Mouse (Mus musculus): Measurements from ENCODE around the gene 4930404N11Rik. TPM values are rescaled to one million over a fixed set of nuclear protein-coding genes. Genes with fewer than 3 reads are reported as not detected.
A peak's percentile ranks its signal among the peaks of the same experiment; 100 is the strongest.

4930404N11Rik gene
- total RNA-seq, 2 experiments from 2014 or later = 1.00 to 1.3 TPM

DNA sequence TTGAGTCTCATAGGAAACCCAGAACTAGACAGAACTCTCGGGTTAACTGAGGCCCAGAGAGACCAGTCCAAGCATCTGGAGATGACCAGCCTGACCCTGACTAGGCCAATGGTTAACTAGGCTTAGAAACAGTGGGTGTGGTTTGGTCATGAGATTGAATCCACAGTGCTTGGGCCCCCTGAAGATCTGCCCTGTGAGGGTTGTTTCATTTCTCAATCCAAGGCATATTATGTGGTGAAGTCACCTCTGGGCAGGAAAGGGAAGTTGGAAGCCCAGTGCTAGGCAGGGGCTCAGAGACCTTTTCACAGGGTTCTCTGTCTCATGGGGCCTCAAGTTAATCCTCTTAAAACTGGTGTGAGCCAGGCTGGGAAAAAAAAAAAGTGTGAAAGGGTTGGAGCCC, 6.8 kb downstream of the 4930404N11Rik start:
- DNase-seq (ENCODE audit: extremely low spot score in 1 of 2, low spot score in 2 of 2) = no peak
- no peak for TF ChIP-seq CTCF (IDR thresholded peaks at IDR 0.05)
- intact Hi-C loops (cut with DNase I) = no loop called here
- Histone ChIP-seq H3K4me3 (peak overlapping the region; percentile 91), H3K27ac (no peak overlapping the region)

DNA sequence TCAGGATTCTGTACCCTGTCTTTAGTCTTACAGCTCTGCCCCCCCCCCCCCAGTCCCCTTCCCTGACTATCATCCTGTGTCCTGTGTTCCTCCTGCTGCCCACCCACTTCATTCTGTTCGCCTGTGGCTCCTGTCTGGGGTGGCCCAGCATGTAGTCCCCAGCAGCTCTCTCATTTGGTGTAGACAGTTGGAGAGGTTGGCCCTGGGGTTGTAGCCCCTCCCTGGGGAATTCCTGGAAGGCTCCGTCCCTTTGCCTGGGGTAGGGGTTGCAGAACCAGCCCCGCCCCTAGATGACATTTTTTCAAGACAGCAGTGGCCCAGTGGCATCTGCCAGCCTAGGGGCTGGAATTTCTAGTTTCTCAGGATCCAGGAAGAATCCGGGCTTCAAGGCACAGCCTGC, 7.4 kb downstream of the 4930404N11Rik start:
- no peak for TF ChIP-seq CTCF (IDR thresholded peaks at IDR 0.05)
- peak overlapping the region; percentile 91 for H3K4me3 ChIP-seq
- intact Hi-C loops (cut with DNase I) = no loop called here
- no peak overlapping the region for H3K27ac ChIP-seq
- DNase-seq (ENCODE audit: extremely low spot score in 1 of 2, low spot score in 2 of 2) = no peak

DNA sequence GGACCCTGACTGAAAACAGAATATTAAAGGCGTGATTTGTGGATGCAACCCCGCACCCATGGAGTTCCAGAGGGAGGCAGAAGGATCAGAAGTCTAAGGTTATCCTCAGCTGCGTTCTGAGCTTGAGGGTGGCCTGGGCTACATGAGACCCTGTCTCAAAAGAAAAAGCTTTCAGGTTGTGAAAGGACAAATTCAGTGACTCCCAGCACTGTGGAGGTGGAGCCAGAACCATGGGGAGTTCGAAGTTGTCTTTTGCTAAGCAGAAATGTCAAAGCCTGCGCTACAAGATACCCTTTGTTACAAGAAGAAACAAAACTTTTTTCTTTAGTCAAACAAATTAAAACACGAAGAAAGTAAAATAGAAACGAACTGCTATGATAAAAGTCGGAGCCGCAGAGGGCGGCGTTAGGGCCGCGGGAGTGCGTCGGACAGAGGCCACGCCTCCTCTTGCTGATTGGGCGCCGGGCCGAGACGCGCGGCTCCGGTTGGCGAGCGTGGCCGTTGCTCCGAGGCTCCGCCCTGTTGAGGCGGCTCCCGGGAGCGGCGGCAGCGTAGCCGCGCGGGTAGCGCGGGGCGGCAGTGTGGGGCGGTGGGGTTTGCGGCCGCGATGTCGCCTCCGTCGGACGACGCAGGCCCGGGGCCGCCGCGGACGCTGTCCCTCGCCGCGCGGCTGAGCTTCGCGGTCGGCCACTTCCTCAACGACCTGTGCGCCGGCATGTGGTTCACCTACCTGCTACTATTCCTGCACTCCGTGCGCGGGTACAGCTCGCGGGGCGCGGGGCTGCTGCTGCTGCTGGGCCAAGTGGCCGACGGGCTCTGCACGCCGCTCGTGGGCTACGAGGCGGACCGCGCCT, 8.4 kb downstream of the 4930404N11Rik start, which contains the start of gene Mfsd12:
TSS of gene Mfsd12 (plus strand) at position 501 of the 854 bp plus-strand sequence.
- intact Hi-C loops (cut with DNase I) = no loop called here
- peak; percentile 90 for DNase-seq (ENCODE audit: extremely low spot score in 1 of 2, low spot score in 2 of 2)
- Histone ChIP-seq H3K4me3 (peak within 1 kb of the TSS; percentile 91), H3K27ac (peak within 1 kb of the TSS; percentile 71)
- TF ChIP-seq CTCF (IDR thresholded peaks at IDR 0.05) = no peak

DNA sequence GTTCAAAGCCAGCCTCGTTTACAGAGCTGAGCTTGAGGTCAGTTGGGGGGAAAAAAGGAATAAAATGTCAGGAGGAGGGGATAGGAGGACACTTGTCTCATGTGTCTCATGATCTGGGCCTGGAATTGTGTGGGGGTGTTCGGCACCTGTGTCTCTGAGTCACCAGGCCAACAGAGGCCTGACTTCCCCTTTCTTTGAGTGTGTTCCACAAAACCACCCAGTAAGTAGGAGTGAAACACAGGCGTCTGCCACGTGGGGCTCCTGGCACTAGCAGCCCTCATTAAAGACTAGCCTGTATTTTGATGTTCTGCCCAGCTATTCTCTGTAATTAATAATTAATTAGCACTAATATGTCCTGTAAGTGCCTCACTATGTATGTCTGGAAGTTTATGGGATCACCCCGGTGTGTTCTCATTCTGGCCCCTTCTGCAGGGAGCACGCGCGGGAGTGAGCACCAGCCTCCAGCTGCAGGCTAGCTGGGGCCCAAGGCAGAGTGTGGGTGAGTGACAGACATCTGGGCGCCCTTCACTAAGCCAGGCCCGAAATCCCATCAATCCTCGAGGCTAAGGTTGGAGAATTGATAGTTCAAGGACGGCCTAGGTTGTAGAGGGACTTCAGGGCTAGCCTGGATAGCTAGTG, 9.1 kb downstream of the 4930404N11Rik start:
- no peak for DNase-seq (ENCODE audit: extremely low spot score in 1 of 2, low spot score in 2 of 2)
- intact Hi-C loops (cut with DNase I) = no loop called here
- no peak overlapping the region for H3K27ac ChIP-seq
- TF ChIP-seq CTCF (IDR thresholded peaks at IDR 0.05) = no peak
- H3K4me3 ChIP-seq = no peak overlapping the region

DNA sequence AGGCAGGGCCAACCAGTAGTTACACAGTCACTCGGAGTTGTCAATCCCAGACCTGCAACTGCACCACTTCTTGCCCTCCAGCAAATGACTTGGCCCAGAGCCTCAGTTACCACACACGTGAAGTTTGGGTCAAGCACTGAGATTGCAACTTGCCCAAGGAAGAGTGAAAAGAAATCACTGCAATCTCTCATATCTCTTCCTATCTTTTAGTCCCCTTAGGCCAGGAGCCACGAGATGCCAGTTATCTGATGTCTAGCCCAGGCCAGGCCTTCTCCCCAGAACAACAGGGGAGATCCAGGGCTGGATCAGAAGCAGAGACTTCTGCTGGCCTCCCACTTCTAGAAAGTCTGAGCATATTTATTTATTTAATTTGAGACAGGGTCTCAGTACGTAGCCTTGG, 10.1 kb downstream of the 4930404N11Rik start:
- no peak for TF ChIP-seq CTCF (IDR thresholded peaks at IDR 0.05)
- H3K27ac ChIP-seq = no peak overlapping the region
- intact Hi-C loops (cut with DNase I) = no loop called here
- no peak for DNase-seq (ENCODE audit: extremely low spot score in 1 of 2, low spot score in 2 of 2)
- H3K4me3 ChIP-seq = no peak overlapping the region

DNA sequence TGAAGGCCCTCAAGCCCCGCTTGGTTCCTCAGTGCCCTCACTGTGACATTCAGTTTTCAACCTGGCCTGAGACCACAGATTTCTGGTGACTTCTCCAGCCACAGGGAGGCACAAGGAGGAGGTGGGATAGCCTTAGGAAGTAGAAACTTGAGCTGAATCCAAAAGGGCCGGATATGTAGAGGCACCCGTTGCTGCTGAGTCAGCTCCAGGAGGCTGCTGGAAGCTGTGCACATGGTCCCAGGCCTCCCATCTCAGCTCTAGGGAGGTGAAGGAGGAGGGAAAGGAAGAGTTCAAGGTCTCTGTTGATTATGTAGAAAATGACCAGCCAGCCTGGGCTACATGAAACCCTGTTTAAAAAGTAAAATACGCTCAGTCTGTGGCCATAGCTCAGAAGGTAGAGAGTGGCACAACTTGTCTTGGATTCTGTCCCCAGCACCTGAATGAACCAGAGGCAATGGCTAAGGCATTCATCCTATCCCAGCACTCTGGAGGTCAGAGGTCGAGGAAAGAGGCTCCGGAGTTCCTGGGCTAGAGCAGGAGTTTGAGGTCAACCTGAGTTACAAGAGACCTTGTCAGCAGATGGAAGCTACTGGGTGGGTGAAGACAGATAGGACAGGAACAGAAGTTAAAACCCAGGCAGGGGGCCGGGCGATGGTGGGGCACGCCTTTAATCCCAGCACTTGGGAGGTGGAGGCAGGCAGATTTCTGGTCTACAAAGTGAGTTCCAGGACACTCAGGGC, 10.7 kb downstream of the 4930404N11Rik start:
- intact Hi-C loops (cut with DNase I) = loop anchor here (5.0 kb wide), 1 partner anchor 158 kb away; no protein-coding TSS in a partner anchor
- TF ChIP-seq CTCF (IDR thresholded peaks at IDR 0.05) = no peak
- Histone ChIP-seq H3K27ac (no peak overlapping the region), H3K4me3 (no peak overlapping the region)
- no peak for DNase-seq (ENCODE audit: extremely low spot score in 1 of 2, low spot score in 2 of 2)

DNA sequence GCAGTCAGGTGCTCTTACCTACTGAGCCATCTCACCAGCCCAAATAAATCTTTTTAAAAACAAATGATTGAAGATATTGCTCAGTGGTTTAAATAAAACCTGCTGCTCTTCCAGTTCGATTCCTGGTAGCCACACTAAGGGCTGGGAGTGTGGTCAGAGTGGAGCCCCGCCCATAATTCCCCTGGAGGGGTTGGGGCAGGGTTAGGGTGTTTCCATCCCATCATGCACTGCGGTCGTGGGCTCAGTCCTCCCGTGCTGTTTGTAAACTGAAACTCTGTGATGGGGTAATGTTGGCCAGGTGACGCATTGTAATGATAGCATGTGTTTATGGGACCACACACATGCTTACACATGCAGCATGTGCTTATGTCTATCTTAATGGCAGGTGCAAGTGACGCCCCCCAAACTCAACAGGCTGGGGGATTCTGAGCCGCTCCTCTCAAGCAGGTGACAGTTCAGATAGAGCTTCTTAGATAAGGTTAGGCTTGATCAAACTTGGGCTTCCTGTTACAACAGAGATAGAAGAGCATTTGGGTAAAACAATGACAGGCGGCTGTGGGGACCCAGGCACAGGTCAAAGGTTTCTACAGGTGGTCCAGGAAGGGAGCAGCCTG, 13.8 kb downstream of the 4930404N11Rik start:
- no peak for TF ChIP-seq CTCF (IDR thresholded peaks at IDR 0.05)
- intact Hi-C loops (cut with DNase I) = loop anchor here (2.0 to 5.0 kb wide), 3 partner anchors 31 to 154 kb away; partner anchors contain the start of gene Cactin
- no peak for DNase-seq (ENCODE audit: extremely low spot score in 1 of 2, low spot score in 2 of 2)
- Histone ChIP-seq H3K4me3 (no peak overlapping the region), H3K27ac (no peak overlapping the region)

DNA sequence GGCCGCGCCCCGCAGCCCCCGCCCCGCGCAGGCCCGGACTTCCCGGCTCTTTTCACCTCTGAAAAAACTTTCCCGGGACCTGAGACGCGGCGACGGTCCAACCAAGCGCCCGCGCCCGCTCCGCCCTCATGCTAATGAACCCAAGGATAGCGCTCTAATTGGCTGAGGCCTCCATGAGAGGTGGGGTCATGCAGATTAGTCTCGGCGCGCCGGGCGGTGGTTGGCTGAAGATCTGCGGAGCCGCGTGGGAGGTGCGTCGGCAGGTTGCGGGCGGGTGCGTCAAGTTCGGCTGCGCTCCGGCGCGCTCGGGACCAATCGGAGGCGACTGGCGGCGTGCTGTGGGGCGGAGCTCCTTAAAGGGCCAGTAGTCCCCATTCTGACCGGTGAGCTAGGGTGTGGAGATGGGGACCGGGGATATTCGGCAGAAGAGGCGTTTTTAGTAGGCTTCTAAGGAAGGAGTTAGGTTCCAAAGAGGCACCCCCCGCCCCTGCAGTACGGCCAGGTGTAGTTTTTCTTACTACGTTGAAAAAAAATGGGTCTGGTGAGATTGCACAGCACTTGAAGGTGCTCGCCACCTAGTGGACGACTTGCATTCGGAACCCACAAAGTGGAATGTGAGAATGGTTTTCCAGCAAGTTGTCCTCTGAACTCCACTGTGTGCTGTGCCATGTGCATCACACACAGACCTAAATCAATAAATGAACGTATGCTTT, 15.1 kb downstream of the 4930404N11Rik start, which contains the start of gene Hmg20b:
TSS of gene Hmg20b (minus strand) at position 130 of the 713 bp plus-strand sequence.
- intact Hi-C loops (cut with DNase I) = loop anchor here (2.0 to 5.0 kb wide), 3 partner anchors 30 to 153 kb away; partner anchors contain the start of gene Cactin
- DNase-seq (ENCODE audit: extremely low spot score in 1 of 2, low spot score in 2 of 2) = peak; percentile 99 to 100
- Histone ChIP-seq H3K4me3 (peak within 1 kb of the TSS; percentile 62), H3K27ac (peak within 1 kb of the TSS; percentile 79)
- TF ChIP-seq CTCF (IDR thresholded peaks at IDR 0.05) = peak; percentile 89

DNA sequence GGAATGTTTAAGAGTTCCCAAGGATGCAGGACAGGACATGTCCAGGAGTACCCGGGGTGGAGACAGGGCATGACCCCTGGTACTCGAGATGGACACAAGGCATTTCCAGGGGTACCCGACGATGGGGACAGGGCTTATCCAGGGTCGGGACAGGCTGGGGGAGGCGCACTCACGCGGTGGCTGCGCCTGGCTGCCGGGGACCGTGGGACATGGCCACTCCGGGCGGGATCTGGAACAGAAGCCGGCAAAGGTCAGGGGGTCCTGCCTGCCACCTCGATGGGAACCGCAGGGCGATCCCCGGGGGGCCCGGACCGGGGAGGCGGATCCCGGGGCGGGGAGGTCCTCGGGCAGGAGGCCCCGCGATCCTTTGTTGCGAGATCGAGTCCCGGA, 15.7 kb downstream of the 4930404N11Rik start:
- DNase-seq (ENCODE audit: extremely low spot score in 1 of 2, low spot score in 2 of 2) = no peak
- no peak for TF ChIP-seq CTCF (IDR thresholded peaks at IDR 0.05)
- Histone ChIP-seq H3K27ac (peak overlapping the region; percentile 49), H3K4me3 (peak overlapping the region; percentile 62)
- intact Hi-C loops (cut with DNase I) = loop anchor here (2.0 to 5.0 kb wide), 3 partner anchors 29 to 153 kb away; partner anchors contain the start of gene Cactin

DNA sequence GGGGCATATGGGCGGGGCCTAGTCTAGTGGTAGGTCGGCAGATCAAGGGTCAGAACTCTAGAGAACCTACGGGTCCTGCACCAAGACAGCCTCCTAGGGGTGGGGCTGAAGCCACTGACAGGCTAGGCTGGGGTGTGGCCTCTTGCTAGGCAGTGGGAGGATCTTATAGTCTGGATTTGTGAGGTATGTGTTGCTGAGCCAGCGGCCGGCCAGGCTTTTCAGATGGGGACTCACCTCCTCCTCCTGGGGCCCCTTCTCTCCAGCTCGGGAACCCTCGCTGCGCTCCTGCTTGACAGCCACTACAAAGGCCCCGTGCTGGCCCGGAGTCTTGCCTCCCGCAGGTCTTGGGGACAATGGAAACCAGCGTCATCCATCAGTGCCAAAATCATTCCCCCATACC, 16.5 kb downstream of the 4930404N11Rik start:
- no peak overlapping the region for H3K27ac ChIP-seq
- intact Hi-C loops (cut with DNase I) = no loop called here
- peak overlapping the region; percentile 62 for H3K4me3 ChIP-seq
- TF ChIP-seq CTCF (IDR thresholded peaks at IDR 0.05) = no peak
- DNase-seq (ENCODE audit: extremely low spot score in 1 of 2, low spot score in 2 of 2) = no peak
